Mouse (Mus musculus): ENCODE measurements at regions not wholly inside any gene's neighbourhood (a gene's known extent, or its start where the extent isn't known, plus 50 kb on each side); places are given as distances from the start of the nearest gene placed in this dataset.
"Not testable (repeated sequence)": the region's sequence is repeated elsewhere in the genome, so short reads cannot be mapped to it uniquely, and the experiment has no call there.

- no peak for ATAC-seq (ENCODE audit: insufficient read depth)
- no peak for TF ChIP-seq CTCF (IDR thresholded peaks at IDR 0.05; ENCODE audit: low read depth)
- Histone ChIP-seq H3K27me3 (ENCODE audit: insufficient read depth, low read length) (no peaks in the 10 kb centered on the region), H3K9ac (no peak overlapping the region), H3K4me3 (ENCODE audit: low read depth, low read length) (no peak overlapping the region), H3K36me3 (ENCODE audit: insufficient read depth) (no peaks in the 10 kb centered on the region), H3K4me2 (no peak overlapping the region), H3K4me1 (ENCODE audit: insufficient read depth) (no peaks in the 10 kb centered on the region), H3K9me3 (ENCODE audit: low read depth, low read length) (no peaks in the 10 kb centered on the region), H3K27ac (ENCODE audit: low read depth) (no peak overlapping the region)
- WGBS, result 74% methylated on average over 6 of the region's 6 CpGs
- no peak for DNase-seq
Measured at GRCm38 (mm10) chr13:41921178-41921577, 73.7 kb upstream of the Adtrp start.

DNA sequence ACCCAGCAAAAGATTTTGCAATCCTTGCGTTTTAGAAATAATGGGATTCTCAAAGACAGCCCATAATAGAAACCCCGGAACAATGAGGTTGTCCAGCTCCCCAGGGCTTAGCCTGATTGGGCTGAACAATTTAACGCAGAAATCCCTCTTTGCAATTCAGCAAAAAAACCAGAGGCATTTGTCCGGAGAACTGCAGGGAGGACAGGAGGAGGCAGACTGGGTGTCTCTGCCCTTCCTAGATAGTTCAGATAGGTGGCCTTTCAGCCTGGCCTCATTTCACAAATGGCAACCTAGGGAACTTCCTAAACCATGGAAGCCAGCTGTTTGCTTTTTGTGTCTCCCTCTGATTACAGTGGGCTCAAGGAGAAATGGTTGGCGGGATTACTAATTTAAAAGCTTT is 71.0 kb upstream of the Adtrp start:
- Histone ChIP-seq H3K9me3 (ENCODE audit: low read depth, low read length) (no peaks in the 10 kb centered on the region), H3K4me3 (ENCODE audit: low read depth, low read length) (no peak overlapping the region), H3K36me3 (ENCODE audit: insufficient read depth) (no peaks in the 10 kb centered on the region), H3K27me3 (ENCODE audit: insufficient read depth, low read length) (no peaks in the 10 kb centered on the region), H3K27ac (ENCODE audit: low read depth) (no peak overlapping the region), H3K4me2 (no peak overlapping the region), H3K4me1 (ENCODE audit: insufficient read depth) (no peaks in the 10 kb centered on the region), H3K9ac (no peak overlapping the region)
- DNase-seq (no peak), ATAC-seq (ENCODE audit: insufficient read depth) (no peak)
- no peak for TF ChIP-seq CTCF (IDR thresholded peaks at IDR 0.05; ENCODE audit: low read depth)
- 56% methylated on average over 5 of the region's 5 CpGs for WGBS

DNA sequence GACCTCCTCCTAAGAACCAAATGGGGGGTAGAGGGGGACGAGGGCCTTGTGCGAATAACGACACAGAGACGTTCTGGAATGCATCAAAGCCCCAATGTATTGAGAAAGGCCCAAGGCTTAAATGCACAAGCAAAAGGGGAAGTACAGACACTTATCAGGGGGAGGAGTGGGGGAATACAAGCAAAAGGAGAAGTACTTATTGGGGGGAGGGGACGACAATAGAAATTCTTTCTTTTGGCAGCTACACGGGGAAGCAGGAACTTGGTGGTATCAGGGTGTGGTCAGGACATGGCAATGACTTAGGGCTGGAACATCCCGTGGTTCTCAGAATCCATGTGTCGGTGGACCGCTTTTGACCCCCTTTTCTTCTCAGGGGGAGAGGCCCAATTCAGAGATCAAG is 68.3 kb upstream of the Adtrp start:
- not testable (repeated sequence) for H3K4me2 ChIP-seq; H3K4me1 ChIP-seq (ENCODE audit: insufficient read depth); H3K27ac ChIP-seq (ENCODE audit: low read depth); H3K9ac ChIP-seq; H3K36me3 ChIP-seq (ENCODE audit: insufficient read depth); H3K9me3 ChIP-seq (ENCODE audit: low read depth, low read length); DNase-seq; H3K4me3 ChIP-seq (ENCODE audit: low read depth, low read length); ATAC-seq (ENCODE audit: insufficient read depth); H3K27me3 ChIP-seq (ENCODE audit: insufficient read depth, low read length)
- WGBS, result 84% methylated on average over 9 of the region's 9 CpGs

GRCm38 (mm10) chr13:41910736-41911135 is 63.3 kb upstream of the Adtrp start:
- 0 out of 2 replicates have a peak, but pooled peaks have one; percentile 49 for ATAC-seq (ENCODE audit: insufficient read depth)
- WGBS, result 20% methylated on average over 3 of the region's 3 CpGs
- TF ChIP-seq CTCF (IDR thresholded peaks at IDR 0.05; ENCODE audit: low read depth), result no peak

DNA sequence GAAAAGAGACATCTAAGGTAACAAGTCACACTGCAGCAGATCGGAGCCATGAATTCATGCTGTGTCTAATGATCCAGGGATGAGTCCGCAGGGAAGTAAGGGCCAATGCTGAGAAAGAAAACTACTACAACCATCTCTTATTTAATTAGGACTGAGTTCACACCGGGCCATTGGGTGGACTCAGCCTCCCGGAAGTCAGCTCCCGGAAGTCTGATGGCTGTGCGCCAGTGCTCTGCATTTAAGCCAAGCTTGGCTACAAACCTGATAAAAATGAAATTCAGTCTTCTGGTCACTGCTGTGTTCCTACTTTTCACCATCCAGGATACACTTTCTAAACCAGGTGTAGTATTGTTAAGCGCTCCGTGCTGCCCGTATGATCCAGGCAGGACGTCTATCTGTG is 62.8 kb upstream of the Adtrp start:
- H3K27me3 ChIP-seq (ENCODE audit: insufficient read depth, low read length), result no peaks in the 10 kb centered on the region
- H3K4me2 ChIP-seq, result no peak overlapping the region
- peaks cover 3% of the 10 kb centered on the region; the same call in 1 of the 2 replicates for H3K4me1 ChIP-seq (ENCODE audit: insufficient read depth)
- ATAC-seq (ENCODE audit: insufficient read depth), result no peak
- no peaks in the 10 kb centered on the region for H3K9me3 ChIP-seq (ENCODE audit: low read depth, low read length)
- DNase-seq, result peak; percentile 74
- TF ChIP-seq CTCF (IDR thresholded peaks at IDR 0.05; ENCODE audit: low read depth), result no peak
- no peak overlapping the region for H3K9ac ChIP-seq
- 69% methylated on average over 10 of the region's 10 CpGs for WGBS
- no peak overlapping the region for H3K4me3 ChIP-seq (ENCODE audit: low read depth, low read length)
- no peaks in the 10 kb centered on the region for H3K36me3 ChIP-seq (ENCODE audit: insufficient read depth)
- H3K27ac ChIP-seq (ENCODE audit: low read depth), result no peak overlapping the region

More at GRCm38 (mm10) chr13:41910736-41911135, 63.3 kb upstream of the Adtrp start:
- no peaks in the 10 kb centered on the region for H3K9me3 ChIP-seq (ENCODE audit: low read depth, low read length)
- DNase-seq, result peak; percentile 19
- H3K4me2 ChIP-seq, result no peak overlapping the region
- no peaks in the 10 kb centered on the region for H3K27me3 ChIP-seq (ENCODE audit: insufficient read depth, low read length)
- H3K4me1 ChIP-seq (ENCODE audit: insufficient read depth), result peaks cover 3% of the 10 kb centered on the region; the same call in 1 of the 2 replicates
- H3K27ac ChIP-seq (ENCODE audit: low read depth), result no peak overlapping the region
- no peak overlapping the region for H3K4me3 ChIP-seq (ENCODE audit: low read depth, low read length)
- H3K9ac ChIP-seq, result no peak overlapping the region
- no peaks in the 10 kb centered on the region for H3K36me3 ChIP-seq (ENCODE audit: insufficient read depth)

DNA sequence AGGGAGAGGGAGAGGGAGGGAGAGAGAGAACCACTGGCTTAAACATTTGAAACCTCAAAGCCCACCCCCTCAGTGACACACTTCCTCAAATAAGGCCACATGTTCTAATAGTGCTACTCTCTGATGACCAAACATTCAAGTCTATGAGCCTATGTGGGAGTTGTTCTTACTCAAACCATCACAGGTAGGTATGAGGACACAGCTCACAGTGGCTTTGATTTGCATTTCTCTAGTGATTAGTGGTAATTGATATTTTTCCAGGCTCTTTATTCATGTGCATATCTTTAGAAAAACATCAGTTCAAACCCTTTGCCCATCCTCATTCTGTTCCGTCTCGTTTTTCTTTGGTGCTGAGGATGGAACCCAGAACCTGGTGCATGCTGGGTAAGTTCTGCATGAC is 59.5 kb upstream of the Adtrp start:
- Histone ChIP-seq H3K4me2 (no peak overlapping the region), H3K4me3 (ENCODE audit: low read depth, low read length) (no peak overlapping the region), H3K9ac (no peak overlapping the region), H3K27me3 (ENCODE audit: insufficient read depth, low read length) (no peaks in the 10 kb centered on the region), H3K27ac (ENCODE audit: low read depth) (no peak overlapping the region), H3K9me3 (ENCODE audit: low read depth, low read length) (no peaks in the 10 kb centered on the region), H3K36me3 (ENCODE audit: insufficient read depth) (no peaks in the 10 kb centered on the region), H3K4me1 (ENCODE audit: insufficient read depth) (peaks cover 3% of the 10 kb centered on the region; the same call in 1 of the 2 replicates)
- TF ChIP-seq CTCF (IDR thresholded peaks at IDR 0.05; ENCODE audit: low read depth), result no peak
- DNase-seq (no peak), ATAC-seq (ENCODE audit: insufficient read depth) (no peak)
- 87% methylated on average over 2 of the region's 2 CpGs for WGBS

- no peak for ATAC-seq (ENCODE audit: insufficient read depth)
Measured at GRCm38 (mm10) chr13:41903286-41903685, 55.8 kb upstream of the Adtrp start.

More at GRCm38 (mm10) chr13:41903286-41903685, 55.8 kb upstream of the Adtrp start:
- no peaks in the 10 kb centered on the region for H3K9me3 ChIP-seq (ENCODE audit: low read depth, low read length)
- no peaks in the 10 kb centered on the region for H3K27me3 ChIP-seq (ENCODE audit: insufficient read depth, low read length)
- no peaks in the 10 kb centered on the region for H3K4me1 ChIP-seq (ENCODE audit: insufficient read depth)
- H3K27ac ChIP-seq (ENCODE audit: low read depth), result no peak overlapping the region
- no peak for DNase-seq
- no peak overlapping the region for H3K4me3 ChIP-seq (ENCODE audit: low read depth, low read length)
- H3K9ac ChIP-seq, result no peak overlapping the region
- H3K36me3 ChIP-seq (ENCODE audit: insufficient read depth), result no peaks in the 10 kb centered on the region
- H3K4me2 ChIP-seq, result no peak overlapping the region
- no peak for TF ChIP-seq CTCF (IDR thresholded peaks at IDR 0.05; ENCODE audit: low read depth)

All from lung, embryonic 14.5 days (tissue).